Mouse (Mus musculus): ENCODE data around the gene Nenf. TPM values are rescaled to one million over a fixed set of nuclear protein-coding genes. Genes with fewer than 3 reads are reported as not detected.

The Nenf gene
- total RNA-seq (2021): 100 to 1,000 TPM; 105 to 108 TPM

GRCm38 (mm10) chr1:191317591-191318196 lies at the start of gene Nenf:
Nenf (minus strand) TSS chr1:191318194.
- DNase-seq: peak; percentile 79 to 88
- intact Hi-C loops (cut with DNase I): no loop called here

GRCm38 (mm10) chr1:191364477-191364876 lies 46.5 kb upstream of the Nenf start:
- DNase-seq: no peak

GRCm38 (mm10) chr1:191362412-191362811 lies 44.4 kb upstream of the Nenf start:
- intact Hi-C loops (cut with DNase I): no loop called here
- no peak for DNase-seq

More at GRCm38 (mm10) chr1:191364477-191364876, 46.5 kb upstream of the Nenf start:
- intact Hi-C loops (cut with DNase I): loop anchor here (2.0 kb wide), 1 partner anchor 198 kb away; no protein-coding TSS in a partner anchor

GRCm38 (mm10) chr1:191359478-191359877 lies 41.5 kb upstream of the Nenf start:
- DNase-seq: no peak
- intact Hi-C loops (cut with DNase I): no loop called here

- DNase-seq: no peak
- intact Hi-C loops (cut with DNase I): loop anchor here (2.0 kb wide), 1 partner anchor 44 kb away; no protein-coding TSS in a partner anchor
These were observed 38.9 kb upstream of the Nenf start for GRCm38 (mm10) chr1:191356936-191357335.

- no peak for DNase-seq
- intact Hi-C loops (cut with DNase I): loop anchor here (2.0 to 5.0 kb wide), 2 partner anchors 38 to 211 kb away; no protein-coding TSS in a partner anchor
These were observed 35.8 kb upstream of the Nenf start for GRCm38 (mm10) chr1:191353836-191354235.

- intact Hi-C loops (cut with DNase I): loop anchor here (2.0 to 5.0 kb wide), 2 partner anchors 39 to 212 kb away; no protein-coding TSS in a partner anchor
- DNase-seq: peak; percentile 45 to 64
These were observed 34.9 kb upstream of the Nenf start for GRCm38 (mm10) chr1:191352786-191353488.

- intact Hi-C loops (cut with DNase I): loop anchor here (5.0 kb wide), 1 partner anchor 42 kb away; no protein-coding TSS in a partner anchor
- DNase-seq: no peak
These were observed 32.4 kb upstream of the Nenf start for GRCm38 (mm10) chr1:191350355-191350754.

- intact Hi-C loops (cut with DNase I): loop anchor here (5.0 kb wide), 2 partner anchors 37 to 43 kb away; no protein-coding TSS in a partner anchor
- DNase-seq: no peak
These were observed 31.6 kb upstream of the Nenf start for GRCm38 (mm10) chr1:191349486-191350037.

GRCm38 (mm10) chr1:191348996-191349395 lies 31.0 kb upstream of the Nenf start:
- no peak for DNase-seq
- intact Hi-C loops (cut with DNase I): loop anchor here (5.0 kb wide), 1 partner anchor 37 kb away; no protein-coding TSS in a partner anchor

GRCm38 (mm10) chr1:191348592-191348991 lies 30.6 kb upstream of the Nenf start:
- no peak for DNase-seq
- intact Hi-C loops (cut with DNase I): loop anchor here (5.0 kb wide), 1 partner anchor 36 kb away; no protein-coding TSS in a partner anchor

- no peak for DNase-seq
- intact Hi-C loops (cut with DNase I): loop anchor here (5.0 kb wide), 1 partner anchor 35 kb away; no protein-coding TSS in a partner anchor
These were observed 29.6 kb upstream of the Nenf start for GRCm38 (mm10) chr1:191347602-191348001.

GRCm38 (mm10) chr1:191340530-191340929 lies 22.5 kb upstream of the Nenf start:
- DNase-seq: no peak
- intact Hi-C loops (cut with DNase I): no loop called here

GRCm38 (mm10) chr1:191339876-191340275 lies 21.9 kb upstream of the Nenf start:
- DNase-seq: no peak
- intact Hi-C loops (cut with DNase I): no loop called here

- no peak for DNase-seq
- intact Hi-C loops (cut with DNase I): no loop called here
These were observed 16.5 kb upstream of the Nenf start for GRCm38 (mm10) chr1:191334500-191334899.

- no peak for DNase-seq
- intact Hi-C loops (cut with DNase I): no loop called here
These were observed 12.4 kb upstream of the Nenf start for GRCm38 (mm10) chr1:191330356-191330755.

GRCm38 (mm10) chr1:191328019-191328441 lies 10.0 kb upstream of the Nenf start:
- no peak for DNase-seq
- intact Hi-C loops (cut with DNase I): loop anchor here (10.0 kb wide), 1 partner anchor 397 kb away; no protein-coding TSS in a partner anchor

- DNase-seq: no peak
- intact Hi-C loops (cut with DNase I): loop anchor here (10.0 kb wide), 1 partner anchor 398 kb away; no protein-coding TSS in a partner anchor
These were observed 9.3 kb upstream of the Nenf start for GRCm38 (mm10) chr1:191327258-191327657.

GRCm38 (mm10) chr1:191326233-191326882 lies 8.4 kb upstream of the Nenf start:
- DNase-seq: peak in 1 of 2 experiments; percentile 51
- intact Hi-C loops (cut with DNase I): loop anchor here (10.0 kb wide), 1 partner anchor 398 kb away; no protein-coding TSS in a partner anchor

GRCm38 (mm10) chr1:191325726-191326232 lies 7.8 kb upstream of the Nenf start, which contains the start of gene Tmem206:
Tmem206 (plus strand) TSS chr1:191325912.
- intact Hi-C loops (cut with DNase I): loop anchor here (10.0 kb wide), 1 partner anchor 399 kb away; no protein-coding TSS in a partner anchor
- peak; percentile 95 to 96 for DNase-seq

Measured in heart, postnatal 36 days (tissue).